Mouse (Mus musculus): Measurements from ENCODE around the gene AC124502.3.

The AC124502.3 gene

DNA sequence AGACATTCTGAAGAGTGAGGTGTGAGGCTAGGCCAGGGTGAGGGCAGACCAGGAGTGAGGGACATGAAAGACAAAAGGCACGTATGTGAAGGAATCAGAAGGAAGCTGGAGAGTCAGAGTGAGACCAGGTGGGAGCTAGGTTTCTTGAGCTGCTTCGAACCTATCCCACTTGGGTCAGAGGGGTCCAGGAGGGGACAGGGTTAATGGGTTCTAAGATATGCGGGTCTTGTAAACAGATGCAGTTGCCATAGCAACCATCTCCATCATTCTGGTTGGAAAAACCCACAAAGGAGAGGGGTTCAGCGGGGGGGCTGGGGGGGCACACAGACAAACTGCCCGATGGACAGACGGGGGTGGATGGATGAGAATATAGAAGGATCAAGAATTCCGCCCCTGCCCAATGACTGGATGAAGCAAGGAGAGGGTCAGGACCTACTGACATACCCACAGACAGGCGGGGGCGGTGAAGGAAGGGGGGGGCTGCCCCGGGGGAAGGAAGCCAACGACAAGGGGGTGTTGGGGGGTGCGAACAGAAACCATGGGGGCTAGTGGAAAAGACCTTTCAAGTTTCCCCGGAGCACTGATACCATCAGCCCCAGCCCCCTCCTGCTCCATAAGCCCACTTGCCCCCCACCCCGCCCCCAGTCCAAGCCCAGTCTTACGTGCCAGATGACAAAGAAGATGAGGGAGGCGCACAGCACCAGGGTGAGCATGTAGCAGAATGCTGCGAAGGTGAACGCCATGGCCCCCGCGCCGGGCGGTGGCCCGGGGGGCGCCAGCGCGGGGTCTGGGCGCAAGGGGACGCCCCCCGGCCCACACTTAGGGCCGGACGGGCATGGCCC is 59.1 kb downstream of the AC124502.3 start:
- DNase-seq (ENCODE audit: low read depth, low spot score), result no peak
- Histone ChIP-seq H3K36me3 (ENCODE audit: control insufficient read depth, insufficient read depth, low read length, poor library complexity, severe bottlenecking) (peaks cover 3% of the 10 kb centered on the region; the same call in 1 of the 2 replicates), H3K27me3 (ENCODE audit: control insufficient read depth, insufficient read depth, low read length, poor library complexity, severe bottlenecking) (peaks cover 3% of the 10 kb centered on the region; the same call in 1 of the 2 replicates)

DNA sequence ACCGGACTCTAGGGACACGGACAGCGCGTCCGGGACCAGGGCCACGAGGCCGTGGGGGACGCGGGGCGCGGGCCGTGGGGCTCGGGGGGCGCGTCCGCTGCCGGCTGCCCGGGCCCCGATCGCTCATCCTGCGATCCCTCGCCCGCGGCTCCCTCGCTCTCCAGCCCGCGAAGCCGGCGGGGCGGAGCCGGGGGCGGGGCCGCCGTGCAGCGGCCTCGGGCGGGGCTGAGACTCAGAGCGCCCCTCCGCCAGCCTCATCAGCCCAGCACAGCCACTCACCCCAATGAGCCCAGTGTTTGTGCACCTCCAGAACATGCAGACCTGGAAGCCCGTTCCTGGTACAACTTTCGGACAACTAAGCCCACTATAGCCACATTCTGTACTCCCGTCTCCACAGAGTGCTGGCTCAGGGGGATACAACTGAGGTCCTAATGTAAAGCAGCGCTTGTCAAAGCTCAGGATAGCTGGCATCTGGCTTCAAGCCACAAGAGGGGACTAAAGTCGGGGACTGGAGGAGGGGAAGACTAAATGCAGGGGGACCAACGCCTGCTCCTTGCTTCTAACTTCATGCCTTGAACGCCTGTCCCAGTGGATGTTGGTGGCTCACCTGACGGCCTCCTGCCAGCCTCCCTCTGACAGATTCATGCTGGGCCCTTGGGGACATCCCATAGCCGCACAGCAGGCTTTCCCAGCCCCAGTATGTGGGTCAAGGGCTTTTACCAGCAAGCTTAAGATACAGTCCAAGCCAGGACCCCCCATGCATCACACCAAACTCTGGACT is 59.9 kb downstream of the AC124502.3 start, which contains the start of gene Cnih2:
Gene Cnih2 (minus strand): TSS at position 159 of the 781 bp plus-strand sequence.
- DNase-seq (ENCODE audit: low read depth, low spot score), result peak; percentile 42
- Histone ChIP-seq H3K36me3 (ENCODE audit: control insufficient read depth, insufficient read depth, low read length, poor library complexity, severe bottlenecking) (peaks cover 4% of the 10 kb centered on the region), H3K27me3 (ENCODE audit: control insufficient read depth, insufficient read depth, low read length, poor library complexity, severe bottlenecking) (peaks cover 3% of the 10 kb centered on the region; the same call in 1 of the 2 replicates)
